Comparison of ENCODE assay signal across 7 mouse cellular contexts in genomic region chr8:84702561-84702960, GRCm38 (mm10). TPM values are rescaled to one million over a fixed set of nuclear protein-coding genes. Genes with fewer than 3 reads are reported as not detected.
DNase-seq lines count a peak whose midpoint lies in the region; ATAC-seq and TF ChIP-seq lines count a peak whose summit lies in the region.

No protein-coding gene starts in this region.

- no peak overlapping the region for H3K9ac ChIP-seq in midbrain, postnatal 0 days (replicated peaks; ENCODE audit: low read length, poor library complexity, severe bottlenecking)
- H3K9ac ChIP-seq in forebrain, embryonic 12.5 days, result no peak overlapping the region
- peak overlapping the region; percentile 39; the same call in 1 of the 2 replicates for H3K9ac ChIP-seq in intestine, embryonic 16.5 days (ENCODE audit: low read depth, low read length)

- no peak for TF ChIP-seq CTCF in midbrain, postnatal 0 days (IDR thresholded peaks at IDR 0.05)

- WGBS in midbrain, embryonic 10.5 days, result 72% methylated on average over 9 of the region's 9 CpGs
- 73% methylated on average over 9 of the region's 9 CpGs for WGBS in midbrain, postnatal 0 days
- WGBS in forebrain, embryonic 12.5 days, result 75% methylated on average over 9 of the region's 9 CpGs
- 79% methylated on average over 9 of the region's 9 CpGs for WGBS in intestine, embryonic 16.5 days

- no peak overlapping the region for H3K4me2 ChIP-seq in midbrain, postnatal 0 days (ENCODE audit: low read depth, low read length, poor library complexity, severe bottlenecking)
- H3K4me2 ChIP-seq in forebrain, embryonic 12.5 days, result peak overlapping the region; percentile 17; the same call in 1 of the 2 replicates
- H3K4me2 ChIP-seq in intestine, embryonic 16.5 days (ENCODE audit: low read depth, low read length), result 0 out of 2 replicates have a peak overlapping the region, but pooled peaks have one; percentile 28

- H3K4me1 ChIP-seq in midbrain, embryonic 10.5 days, result peaks cover 51% of the 10 kb centered on the region
- H3K4me1 ChIP-seq in midbrain, postnatal 0 days (ENCODE audit: insufficient read depth, low read length), result no peaks in the 10 kb centered on the region
- peaks cover 41% of the 10 kb centered on the region for H3K4me1 ChIP-seq in forebrain, embryonic 12.5 days
- peaks cover 32% of the 10 kb centered on the region for H3K4me1 ChIP-seq in intestine, embryonic 16.5 days (ENCODE audit: control insufficient read depth, insufficient read depth, low read length)

- 0 out of 2 replicates have a peak overlapping the region, but pooled peaks have one; percentile 42 for H3K27ac ChIP-seq in midbrain, embryonic 10.5 days (replicated peaks)
- H3K27ac ChIP-seq in midbrain, postnatal 0 days (ENCODE audit: low read depth, low read length), result no peak overlapping the region
- H3K27ac ChIP-seq in forebrain, embryonic 12.5 days, result no peak overlapping the region
- H3K27ac ChIP-seq in intestine, embryonic 16.5 days (ENCODE audit: low read length), result no peak overlapping the region

- H3K4me3 ChIP-seq in midbrain, embryonic 10.5 days, result peak overlapping the region; percentile 36
- no peak overlapping the region; the same call in 1 of the 2 replicates for H3K4me3 ChIP-seq in midbrain, postnatal 0 days (ENCODE audit: low read depth, low read length)
- peak overlapping the region; percentile 17; the same call in 1 of the 2 replicates for H3K4me3 ChIP-seq in forebrain, embryonic 12.5 days (replicated peaks)
- peak overlapping the region; percentile 33 for H3K4me3 ChIP-seq in intestine, embryonic 16.5 days (ENCODE audit: low read length)

- no peak for ATAC-seq in midbrain, postnatal 0 days (ENCODE audit: low FRiP score)
- no peak for ATAC-seq in forebrain, embryonic 12.5 days (ENCODE audit: low FRiP score)
- no peak for ATAC-seq in intestine, embryonic 16.5 days

- peaks cover 27% of the 10 kb centered on the region for H3K36me3 ChIP-seq in midbrain, embryonic 10.5 days
- peaks cover 17% of the 10 kb centered on the region for H3K36me3 ChIP-seq in midbrain, postnatal 0 days (ENCODE audit: insufficient read depth, low read length)
- peaks cover 21% of the 10 kb centered on the region for H3K36me3 ChIP-seq in forebrain, embryonic 12.5 days (replicated peaks)
- peaks cover 9% of the 10 kb centered on the region; the same call in 1 of the 2 replicates for H3K36me3 ChIP-seq in intestine, embryonic 16.5 days (ENCODE audit: control insufficient read depth, insufficient read depth, low read length)
- no peaks in the 10 kb centered on the region; the same call in 1 of the 2 replicates for H3K36me3 ChIP-seq in splenic B cell, adult 2 months (ENCODE audit: control insufficient read depth, insufficient read depth, low read length, poor library complexity, severe bottlenecking)

- no peaks in the 10 kb centered on the region for H3K9me3 ChIP-seq in midbrain, embryonic 10.5 days (replicated peaks)
- no peaks in the 10 kb centered on the region for H3K9me3 ChIP-seq in midbrain, postnatal 0 days (ENCODE audit: low read length)
- H3K9me3 ChIP-seq in forebrain, embryonic 12.5 days, result no peaks in the 10 kb centered on the region
- H3K9me3 ChIP-seq in intestine, embryonic 16.5 days (ENCODE audit: control insufficient read depth, low read length), result no peaks in the 10 kb centered on the region

- peaks cover 86% of the 10 kb centered on the region for H3K27me3 ChIP-seq in midbrain, embryonic 10.5 days (ENCODE audit: low read depth, poor library complexity, severe bottlenecking)
- H3K27me3 ChIP-seq in midbrain, postnatal 0 days (ENCODE audit: insufficient read depth, low read length), result peaks cover 42% of the 10 kb centered on the region
- peaks cover 73% of the 10 kb centered on the region for H3K27me3 ChIP-seq in forebrain, embryonic 12.5 days
- peaks cover 50% of the 10 kb centered on the region for H3K27me3 ChIP-seq in intestine, embryonic 16.5 days (replicated peaks; ENCODE audit: control insufficient read depth, insufficient read depth, low read length)
- H3K27me3 ChIP-seq in splenic B cell, adult 2 months (ENCODE audit: control insufficient read depth, insufficient read depth, low read length, poor library complexity, severe bottlenecking), result no peaks in the 10 kb centered on the region

- no peak for DNase-seq in midbrain, embryonic 10.5 days (ENCODE audit: low spot score)
- no peak for DNase-seq in midbrain, postnatal 0 days (ENCODE audit: low spot score)
- peak; percentile 15 for DNase-seq in splenic B cell, adult 2 months (ENCODE audit: low read depth, low spot score)
- no peak for DNase-seq in kidney, postnatal 25 days
- DNase-seq in right cerebral cortex, postnatal 36 days (ENCODE audit: low spot score in 2 of 2), result no peak

RNA-seq across cellular contexts. Expression of gene Lyl1, which starts 1.3 kb away (rescaled TPM):
- 4.8 and 5.8 TPM in 2 replicates for polyA plus RNA-seq in midbrain, embryonic 10.5 days (2016; fragmentation: Nextera tagmentation; extraction: Ambion mirVana)
- 4.6 and 4.8 TPM in 2 replicates for total RNA-seq in midbrain, postnatal 0 days (2014; rRNA removed)
- polyA plus RNA-seq in midbrain, postnatal 0 days (2015; fragmentation: Nextera tagmentation; extraction: Ambion mirVana), result 2.0 and 2.8 TPM in 2 replicates
- 3.1 and 3.9 TPM in 2 replicates for polyA plus RNA-seq in forebrain, embryonic 12.5 days (2016; fragmentation: Nextera tagmentation; extraction: Ambion mirVana)
- polyA plus RNA-seq in intestine, embryonic 16.5 days (2015; fragmentation: Nextera tagmentation; extraction: Ambion mirVana), result 4.9 and 5.0 TPM in 2 replicates

RNA-seq across cellular contexts. Expression of gene Nacc1, which starts 14.9 kb away (rescaled TPM):
- 24.8 and 26.3 TPM in 2 replicates for polyA plus RNA-seq in midbrain, embryonic 10.5 days (2016; fragmentation: Nextera tagmentation; extraction: Ambion mirVana)
- 87.2 and 102 TPM in 2 replicates for total RNA-seq in midbrain, postnatal 0 days (2014; rRNA removed)
- 13.7 and 13.8 TPM in 2 replicates for polyA plus RNA-seq in midbrain, postnatal 0 days (2015; fragmentation: Nextera tagmentation; extraction: Ambion mirVana)
- polyA plus RNA-seq in forebrain, embryonic 12.5 days (2016; fragmentation: Nextera tagmentation; extraction: Ambion mirVana), result 22.8 and 26.6 TPM in 2 replicates
- polyA plus RNA-seq in intestine, embryonic 16.5 days (2015; fragmentation: Nextera tagmentation; extraction: Ambion mirVana), result 11.0 and 14.8 TPM in 2 replicates

RNA-seq across cellular contexts. Expression of gene Trmt1, which starts 16.5 kb away (rescaled TPM):
- polyA plus RNA-seq in midbrain, embryonic 10.5 days (2016; fragmentation: Nextera tagmentation; extraction: Ambion mirVana), result 56.4 and 58.1 TPM in 2 replicates
- 88.5 and 99.5 TPM in 2 replicates for total RNA-seq in midbrain, postnatal 0 days (2014; rRNA removed)
- polyA plus RNA-seq in midbrain, postnatal 0 days (2015; fragmentation: Nextera tagmentation; extraction: Ambion mirVana), result 74.2 and 75.0 TPM in 2 replicates
- 55.4 and 59.6 TPM in 2 replicates for polyA plus RNA-seq in forebrain, embryonic 12.5 days (2016; fragmentation: Nextera tagmentation; extraction: Ambion mirVana)
- polyA plus RNA-seq in intestine, embryonic 16.5 days (2015; fragmentation: Nextera tagmentation; extraction: Ambion mirVana), result 60.0 and 67.1 TPM in 2 replicates

RNA-seq across cellular contexts. Expression of gene G430095P16Rik, which starts 20.2 kb away (rescaled TPM):
- 1.1 and 1.4 TPM in 2 replicates for polyA plus RNA-seq in midbrain, embryonic 10.5 days (2016; fragmentation: Nextera tagmentation; extraction: Ambion mirVana)
- not detected in 2 replicates for total RNA-seq in midbrain, postnatal 0 days (2014; rRNA removed)
- 0.39 and 0.71 TPM in 2 replicates for polyA plus RNA-seq in midbrain, postnatal 0 days (2015; fragmentation: Nextera tagmentation; extraction: Ambion mirVana)
- polyA plus RNA-seq in forebrain, embryonic 12.5 days (2016; fragmentation: Nextera tagmentation; extraction: Ambion mirVana), result 2.2 and 3.5 TPM in 2 replicates
- polyA plus RNA-seq in intestine, embryonic 16.5 days (2015; fragmentation: Nextera tagmentation; extraction: Ambion mirVana), result 2.0 and 2.6 TPM in 2 replicates

RNA-seq across cellular contexts. Expression of gene Ier2, which starts 39.9 kb away (rescaled TPM):
- 63.6 and 78.2 TPM in 2 replicates for polyA plus RNA-seq in midbrain, embryonic 10.5 days (2016; fragmentation: Nextera tagmentation; extraction: Ambion mirVana)
- 3.9 and 4.3 TPM in 2 replicates for total RNA-seq in midbrain, postnatal 0 days (2014; rRNA removed)
- polyA plus RNA-seq in midbrain, postnatal 0 days (2015; fragmentation: Nextera tagmentation; extraction: Ambion mirVana), result 12.8 and 14.7 TPM in 2 replicates
- polyA plus RNA-seq in forebrain, embryonic 12.5 days (2016; fragmentation: Nextera tagmentation; extraction: Ambion mirVana), result 53.7 and 62.2 TPM in 2 replicates
- 77.7 and 78.7 TPM in 2 replicates for polyA plus RNA-seq in intestine, embryonic 16.5 days (2015; fragmentation: Nextera tagmentation; extraction: Ambion mirVana)
